Mouse (Mus musculus) limb, embryonic 11.5 days (tissue): ENCODE results near the gene Dbnl. TPM values are rescaled to one million over a fixed set of nuclear protein-coding genes. Genes with fewer than 3 reads are reported as not detected.

Source experiments
- ATAC-seq: fragments of 200-750 bp; cut with Nextera tagmentation; 2 replicates; pipeline ENCODE4 v1.8.0; 2017; ENCODE audit warnings: low read depth; ENCODE audit not compliant: insufficient number of reproducible peaks, low FRiP score, low TSS enrichment
- DNase-seq: peaks from one replicate; pipeline ENCODE4 v3.0.0-alpha.2; 2015; ENCODE audit warnings: low spot score
- H3K27ac ChIP-seq: fragments of 300-500 bp; sonication (generic); replicated peaks from 2 replicates; pipeline ENCODE4 v1.5.1; 2014; ENCODE audit warnings: low read depth, mild to moderate bottlenecking, low read length
- H3K27me3 ChIP-seq: fragments of 300-500 bp; sonication (generic); 2 replicates; pipeline ENCODE4 v1.6.1; 2014; ENCODE audit warnings: mild to moderate bottlenecking, low read length, mixed read lengths; ENCODE audit not compliant: control insufficient read depth, insufficient read depth
- H3K36me3 ChIP-seq: fragments of 300-500 bp; sonication (generic); 2 replicates; pipeline ENCODE4 v1.6.1; 2014; ENCODE audit warnings: mild to moderate bottlenecking, low read length, moderate library complexity, mixed read lengths; ENCODE audit not compliant: control insufficient read depth, insufficient read depth
- H3K4me1 ChIP-seq: fragments of 300-500 bp; sonication (generic); 2 replicates; pipeline ENCODE4 v1.6.1; 2014; ENCODE audit warnings: low read length, mixed read lengths; ENCODE audit not compliant: control insufficient read depth, insufficient read depth
- H3K4me2 ChIP-seq: fragments of 300-500 bp; sonication (generic); 2 replicates; pipeline ENCODE4 v1.6.1; 2014; ENCODE audit warnings: low read depth, mild to moderate bottlenecking, moderate library complexity; ENCODE audit not compliant: severe bottlenecking
- H3K4me3 ChIP-seq: fragments of 300-500 bp; sonication (generic); 2 replicates; pipeline ENCODE4 v1.5.1; 2014; ENCODE audit warnings: low read depth, low read length
- H3K9ac ChIP-seq: fragments of 300-500 bp; sonication (generic); 2 replicates; pipeline ENCODE4 v1.6.1; 2014; ENCODE audit warnings: mild to moderate bottlenecking, low read length
- H3K9me3 ChIP-seq: fragments of 300-500 bp; sonication (generic); 2 replicates; pipeline ENCODE4 v1.6.1; 2016; ENCODE audit warnings: low read length; ENCODE audit not compliant: control insufficient read depth
- WGBS: fragments of 180-500 bp; shearing (Covaris S2); extraction: QIAGEN DNeasy Blood & Tissue Kit; methylation state at CpG from one replicate; pipeline ENCODE4 v1.1.7; 2014; 5-methylcytosine and 5-hydroxymethylcytosine counted together
- polyA plus RNA-seq: library from polyadenylated mRNA; unstranded; fragments of >200 nt; fragmentation: Nextera tagmentation; extraction: Ambion mirVana; gene quantifications from 2 replicates; pipeline ENCODE4 v1.2.1, GENCODE M21; 2014

The Dbnl gene
- 120 and 127 TPM in 2 replicates for polyA plus RNA-seq

DNA sequence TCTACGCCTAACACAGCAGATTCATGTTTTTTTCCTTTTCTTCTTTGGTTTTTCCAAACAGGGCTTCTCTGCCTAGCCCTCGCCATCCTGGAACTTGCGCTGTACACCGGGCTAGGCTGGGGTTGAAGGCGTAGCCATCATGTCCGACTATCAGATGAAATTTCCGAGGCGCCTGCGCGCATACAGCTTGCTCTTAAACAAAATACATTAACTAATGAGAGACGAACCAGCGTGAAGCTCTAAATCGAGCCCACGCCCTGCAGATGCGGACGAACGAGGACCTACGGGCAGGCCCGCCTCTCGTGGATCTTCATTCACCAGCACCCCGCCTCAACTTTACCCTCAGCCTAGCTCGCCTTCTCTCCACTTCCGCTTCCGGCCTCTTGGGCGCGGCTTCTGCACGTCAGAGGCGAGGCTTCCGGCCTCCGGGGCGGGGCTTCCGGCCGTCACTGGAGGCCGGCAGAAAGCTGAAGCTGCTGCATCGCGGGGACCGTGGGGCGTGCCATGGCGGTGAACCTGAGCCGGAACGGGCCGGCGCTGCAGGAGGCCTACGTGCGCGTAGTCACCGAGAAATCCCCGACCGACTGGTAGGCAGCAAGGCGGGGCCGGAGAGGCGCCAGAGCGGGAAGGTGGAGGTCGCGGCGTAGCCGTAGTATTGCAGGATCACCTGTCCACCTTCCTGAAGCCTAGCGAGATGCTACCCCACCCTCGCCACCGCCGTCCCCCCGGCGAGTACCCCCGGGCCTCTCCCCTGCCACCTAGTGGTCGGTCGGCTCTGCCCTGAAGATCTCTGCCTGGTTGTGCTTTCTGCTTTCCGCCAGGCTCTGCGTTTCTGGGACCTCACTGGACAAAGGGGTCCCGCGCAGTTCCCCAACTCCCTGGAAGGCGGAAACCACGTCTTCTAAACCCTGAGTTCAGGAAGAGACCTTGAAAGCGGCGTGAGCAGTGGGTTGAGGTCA is at the start of gene Dbnl:
Dbnl (plus strand) TSS at position 433 of the 959 bp plus-strand sequence.
- H3K36me3 ChIP-seq: peaks cover 8% of the 10 kb centered on the region; the same call in 1 of the 2 replicates
- under 1% methylated on average over 69 of the region's 74 CpGs for WGBS
- H3K27me3 ChIP-seq: no peaks in the 10 kb centered on the region
- H3K4me2 ChIP-seq: peak within 1 kb of the TSS; percentile 80
- H3K4me1 ChIP-seq: peaks cover 3% of the 10 kb centered on the region; the same call in 1 of the 2 replicates
- DNase-seq: peak; percentile 96
- peak within 1 kb of the TSS; percentile 74 for H3K4me3 ChIP-seq
- H3K9ac ChIP-seq: peak within 1 kb of the TSS; percentile 81
- ATAC-seq: peak; percentile 93
- H3K27ac ChIP-seq: peak within 1 kb of the TSS; percentile 77
- no peaks in the 10 kb centered on the region for H3K9me3 ChIP-seq

- ATAC-seq (no peak), DNase-seq (no peak)
- peaks cover 6% of the 10 kb centered on the region; the same call in 1 of the 2 replicates for H3K4me1 ChIP-seq
- no peak overlapping the region for H3K4me2 ChIP-seq
- H3K36me3 ChIP-seq: no peaks in the 10 kb centered on the region
- H3K27me3 ChIP-seq: no peaks in the 10 kb centered on the region
- no peak overlapping the region for H3K9ac ChIP-seq
- no peak overlapping the region for H3K27ac ChIP-seq
- H3K9me3 ChIP-seq: no peaks in the 10 kb centered on the region
- H3K4me3 ChIP-seq: no peak overlapping the region
- 86% methylated on average over 5 of the region's 5 CpGs for WGBS
These were observed 49.2 kb upstream of the Dbnl start for GRCm38 (mm10) chr11:5738888-5739632.

DNA sequence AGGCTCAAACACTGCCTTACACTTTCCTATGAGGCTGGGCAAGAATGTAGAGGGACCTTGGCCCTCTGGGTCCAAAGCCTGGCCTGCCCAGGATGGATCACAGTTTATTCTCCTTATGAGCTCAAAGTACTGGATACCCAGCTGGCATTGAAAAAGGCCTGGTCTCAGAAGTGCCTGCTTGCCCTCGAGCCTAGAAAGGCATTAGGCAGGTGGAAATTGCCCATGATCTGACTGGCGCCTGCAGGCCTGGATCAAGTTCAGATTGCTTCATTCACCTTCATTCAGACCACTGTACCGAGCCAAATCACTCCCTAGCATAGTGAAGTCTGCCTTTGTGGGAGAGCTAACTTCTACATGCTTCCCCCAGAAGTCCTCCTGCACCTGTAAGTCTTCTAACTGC is 48.4 kb upstream of the Dbnl start:
- Histone ChIP-seq H3K36me3 (no peaks in the 10 kb centered on the region), H3K4me1 (peaks cover 6% of the 10 kb centered on the region; the same call in 1 of the 2 replicates), H3K27me3 (no peaks in the 10 kb centered on the region), H3K27ac (no peak overlapping the region), H3K9me3 (no peaks in the 10 kb centered on the region), H3K9ac (no peak overlapping the region), H3K4me2 (no peak overlapping the region), H3K4me3 (no peak overlapping the region)
- DNase-seq (no peak), ATAC-seq (no peak)
- WGBS: 78% methylated on average over 3 of the region's 3 CpGs

DNA sequence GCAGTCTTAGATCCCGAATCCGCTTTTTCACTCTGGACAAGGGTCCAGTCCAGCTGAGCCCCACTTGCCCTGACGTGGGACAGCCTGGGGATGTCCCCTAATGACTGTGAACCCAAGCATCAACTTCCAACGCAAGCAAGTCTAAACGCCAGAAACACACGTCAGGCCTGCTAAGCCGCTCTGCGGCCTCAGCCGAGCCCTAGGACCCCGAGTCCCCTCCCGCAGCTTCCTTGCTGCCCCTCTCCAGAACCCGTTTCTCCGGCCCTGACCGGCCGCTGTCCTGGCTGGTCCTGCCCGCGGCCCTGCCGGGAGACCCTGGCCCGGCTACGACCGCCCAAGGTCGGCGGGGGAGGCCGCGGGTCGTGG is 47.7 kb upstream of the Dbnl start:
- Histone ChIP-seq H3K36me3 (no peaks in the 10 kb centered on the region), H3K4me1 (peaks cover 6% of the 10 kb centered on the region; the same call in 1 of the 2 replicates), H3K27ac (peak overlapping the region; percentile 36; the same call in 1 of the 2 replicates), H3K9me3 (no peaks in the 10 kb centered on the region), H3K27me3 (no peaks in the 10 kb centered on the region), H3K4me2 (peak overlapping the region; percentile 93), H3K9ac (peak overlapping the region; percentile 89), H3K4me3 (peak overlapping the region; percentile 75)
- ATAC-seq (peak; percentile 44; the same call in 1 of the 2 replicates), DNase-seq (peak; percentile 63)
- 2% methylated on average over 26 of the region's 26 CpGs for WGBS

DNA sequence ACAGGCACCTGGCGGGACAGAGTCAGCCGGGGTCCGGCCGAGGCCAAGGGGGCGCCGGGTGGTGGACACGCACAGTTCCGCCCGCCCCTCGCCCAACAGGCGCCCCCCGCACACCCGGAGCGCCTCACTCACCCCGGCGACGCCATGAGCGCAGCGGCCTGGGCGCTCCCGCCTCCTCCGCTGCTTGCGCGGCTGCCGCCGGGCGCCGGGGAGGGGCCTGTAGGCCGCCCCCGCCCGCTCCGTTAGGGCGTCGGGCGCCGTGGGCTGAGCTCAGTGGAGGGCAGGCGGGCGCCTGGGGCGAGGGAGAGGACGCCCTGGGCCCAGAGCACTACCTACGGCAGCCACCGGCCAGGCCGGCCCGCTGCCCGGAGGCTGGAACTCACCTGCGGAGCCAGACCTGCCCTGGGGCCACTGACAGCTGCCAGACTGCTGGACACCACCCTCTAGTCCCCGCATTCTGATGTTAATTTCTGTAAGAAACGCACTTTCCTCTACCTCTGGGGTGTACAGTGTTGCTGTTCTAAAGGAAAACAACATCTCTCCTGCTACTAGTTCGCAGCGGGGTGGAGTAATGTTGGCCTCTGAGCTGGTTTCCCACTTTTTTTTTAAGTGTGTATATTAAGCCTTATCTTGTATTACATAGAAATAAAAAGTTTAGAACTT is 47.2 kb upstream of the Dbnl start:
- Histone ChIP-seq H3K4me3 (peak overlapping the region; percentile 75), H3K4me2 (peak overlapping the region; percentile 93), H3K27me3 (no peaks in the 10 kb centered on the region), H3K9me3 (no peaks in the 10 kb centered on the region), H3K36me3 (no peaks in the 10 kb centered on the region), H3K27ac (peak overlapping the region; percentile 36; the same call in 1 of the 2 replicates), H3K4me1 (peaks cover 6% of the 10 kb centered on the region; the same call in 1 of the 2 replicates), H3K9ac (peak overlapping the region; percentile 89)
- DNase-seq (peak; percentile 64), ATAC-seq (peak; percentile 87)
- under 1% methylated on average over 44 of the region's 50 CpGs for WGBS

DNA sequence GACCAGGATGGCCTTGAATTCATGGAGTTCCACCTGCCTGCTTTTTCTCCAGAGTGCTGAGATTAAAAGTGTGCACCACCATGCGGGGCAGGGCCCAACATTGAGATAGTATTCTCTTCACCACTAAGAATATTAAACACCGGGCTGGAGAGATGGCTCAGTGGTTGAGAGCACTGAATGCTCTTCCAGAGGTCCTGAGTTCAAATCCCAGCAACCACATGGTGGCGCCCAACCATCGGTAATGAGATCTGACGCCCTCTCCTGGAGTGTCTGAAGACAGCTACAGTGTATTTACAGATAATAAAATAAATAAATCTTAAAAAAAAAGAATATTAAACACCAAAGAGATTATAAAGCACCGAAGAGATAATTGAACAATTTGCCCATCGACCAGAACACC is 46.2 kb upstream of the Dbnl start:
- DNase-seq (no peak), ATAC-seq (no peak)
- no peak overlapping the region for H3K9ac ChIP-seq
- H3K27ac ChIP-seq: no peak overlapping the region
- H3K27me3 ChIP-seq: no peaks in the 10 kb centered on the region
- H3K9me3 ChIP-seq: no peaks in the 10 kb centered on the region
- 76% methylated on average over 7 of the region's 7 CpGs for WGBS
- H3K4me2 ChIP-seq: no peak overlapping the region
- peaks cover 6% of the 10 kb centered on the region; the same call in 1 of the 2 replicates for H3K4me1 ChIP-seq
- no peaks in the 10 kb centered on the region for H3K36me3 ChIP-seq
- H3K4me3 ChIP-seq: no peak overlapping the region

DNA sequence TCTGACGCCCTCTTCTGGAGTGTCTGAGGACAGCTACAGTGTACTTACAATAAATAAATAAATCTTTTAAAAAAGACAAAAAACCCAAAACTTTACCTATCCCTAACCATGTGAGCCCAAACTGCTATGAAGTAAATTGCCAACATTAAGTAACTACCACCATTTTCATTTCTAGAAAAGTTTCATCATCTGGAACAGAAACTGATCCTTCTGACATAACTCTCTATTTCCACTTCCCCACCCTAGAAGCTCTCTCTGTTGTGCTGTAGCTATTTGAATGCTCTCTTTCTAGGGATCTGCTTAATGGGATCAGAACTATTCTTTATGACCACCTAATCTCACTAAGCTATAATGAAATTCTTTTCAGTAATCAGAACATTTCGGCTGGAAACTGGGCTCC is 43.3 kb upstream of the Dbnl start:
- Histone ChIP-seq H3K27ac (no peak overlapping the region), H3K4me2 (no peak overlapping the region), H3K27me3 (no peaks in the 10 kb centered on the region), H3K9ac (no peak overlapping the region), H3K4me1 (peaks cover 6% of the 10 kb centered on the region; the same call in 1 of the 2 replicates), H3K36me3 (no peaks in the 10 kb centered on the region), H3K9me3 (no peaks in the 10 kb centered on the region), H3K4me3 (no peak overlapping the region)
- ATAC-seq: no peak
- DNase-seq: no peak
- WGBS: 80% methylated on average over 2 of the region's 2 CpGs

DNA sequence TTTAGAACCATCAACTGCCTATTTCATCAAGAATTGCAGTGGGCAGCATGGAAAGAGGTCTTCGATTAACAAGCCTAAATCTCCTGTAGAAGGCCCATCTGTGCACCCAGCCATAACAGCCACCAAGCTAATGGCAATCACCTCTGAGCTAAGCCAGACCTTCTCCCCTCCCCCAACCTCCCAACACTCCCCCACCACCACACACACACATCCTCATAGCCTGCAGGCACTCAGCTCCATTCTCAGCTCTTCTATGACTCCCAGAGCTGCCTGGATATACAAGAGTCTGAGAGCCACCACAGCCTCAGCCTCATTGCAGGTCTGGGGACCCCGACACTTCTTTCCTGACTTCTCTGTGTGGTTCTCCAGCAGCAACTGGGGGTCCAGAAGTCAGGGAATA is 34.5 kb upstream of the Dbnl start:
- H3K9ac ChIP-seq: no peak overlapping the region
- DNase-seq (no peak), ATAC-seq (no peak)
- H3K9me3 ChIP-seq: no peaks in the 10 kb centered on the region
- no peak overlapping the region for H3K4me2 ChIP-seq
- no peak overlapping the region; the same call in 1 of the 2 replicates for H3K27ac ChIP-seq
- H3K4me3 ChIP-seq: no peak overlapping the region
- H3K36me3 ChIP-seq: no peaks in the 10 kb centered on the region
- H3K27me3 ChIP-seq: no peaks in the 10 kb centered on the region
- no peaks in the 10 kb centered on the region for H3K4me1 ChIP-seq
- 88% methylated on average over 2 of the region's 2 CpGs for WGBS
